Mouse (Mus musculus): ENCODE data around the gene Slc12a8.

DNA sequence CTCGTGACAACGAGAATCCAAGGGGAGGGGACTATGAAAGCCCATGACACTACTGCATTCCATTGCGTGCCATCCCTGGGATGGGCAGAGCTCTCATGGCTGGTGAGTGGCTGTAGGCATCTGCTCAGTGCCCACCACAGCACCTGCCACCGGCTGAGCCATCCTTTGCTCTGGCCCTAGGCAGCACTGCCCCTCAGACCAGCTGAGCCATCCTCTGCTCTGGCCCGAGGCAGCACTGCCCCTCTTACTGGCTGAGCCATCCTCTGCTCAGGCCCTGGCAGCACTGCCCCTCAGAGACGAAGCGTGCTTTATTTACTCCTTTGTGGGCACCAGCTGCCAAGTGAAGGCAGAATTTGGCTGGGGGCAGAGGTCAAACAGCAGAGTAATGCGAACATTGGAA is 94.2 kb downstream of the Slc12a8 start:
- TF ChIP-seq CTCF (IDR thresholded peaks at IDR 0.05; ENCODE audit: low read depth, low read length) (no peak), TAL1 (conservative IDR thresholded peaks at IDR 0.05; ENCODE audit: low read depth, low read length) (no peak)
